31 mouse cellular contexts compared by ENCODE assay signal in the genomic region with DNA sequence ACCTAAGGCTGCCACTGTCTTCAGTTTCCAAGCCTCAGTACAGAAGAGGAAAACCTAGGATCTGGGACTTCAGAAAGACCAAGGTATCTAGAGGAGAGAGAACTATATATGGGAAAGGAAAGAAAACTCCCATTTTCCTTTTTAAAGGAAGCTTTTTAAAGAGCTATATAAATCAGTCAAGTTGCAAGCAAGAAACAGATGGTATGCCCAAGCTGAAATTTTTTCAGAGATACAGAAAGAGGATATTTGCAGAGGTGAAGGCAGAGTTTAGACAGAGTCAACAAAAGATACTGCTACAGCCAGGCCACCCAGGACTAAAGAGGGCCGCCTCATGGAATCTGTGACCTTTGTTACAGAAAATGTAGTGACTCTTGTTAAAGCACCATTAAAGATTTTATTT. TPM values are rescaled to one million over a fixed set of nuclear protein-coding genes. Genes with fewer than 3 reads are reported as not detected.
DNase-seq lines count a peak whose midpoint lies in the region; ATAC-seq and TF ChIP-seq lines count a peak whose summit lies in the region.
"Had no signal": no experiment of that assay in that cellular context is flagged by ENCODE, and none has a peak within 500 bp of the region (broad histone marks: within the 10 kb centered on the region; RNA-seq: fewer than 3 reads in every experiment).

No protein-coding gene starts in this region.

- H3K27me3 ChIP-seq in testis, adult 2 months (ENCODE audit: control insufficient read depth, insufficient read depth, low read length): no peaks in the 10 kb centered on the region
- no peaks in the 10 kb centered on the region for H3K27me3 ChIP-seq in hindbrain, embryonic 12.5 days
- H3K27me3 ChIP-seq: CH12.LX; embryonic facial prominence, embryonic 13.5 days; embryonic facial prominence, embryonic 15.5 days; forebrain, embryonic 12.5 days had no signal

- H3K4me1 ChIP-seq in testis, adult 2 months (ENCODE audit: control insufficient read depth, insufficient read depth, low read length): no peaks in the 10 kb centered on the region
- H3K4me1 ChIP-seq in hindbrain, embryonic 12.5 days: 0 out of 2 replicates have a peak, but pooled peaks cover 2% of the 10 kb centered on the region
- H3K4me1 ChIP-seq: embryonic facial prominence, embryonic 15.5 days; forebrain, embryonic 12.5 days had no signal

- DNase-seq in frontal cortex, postnatal 10 days (ENCODE audit: low spot score in 2 of 2): no peak
- no peak for DNase-seq in left cerebral cortex, adult 2 months (ENCODE audit: extremely low spot score in 1 of 2, low spot score in 2 of 2)
- no peak for DNase-seq in left cerebral cortex, adult 9 months (ENCODE audit: low spot score in 2 of 2)
- DNase-seq in testis, postnatal 14 days (ENCODE audit: low spot score): no peak
- DNase-seq: adrenal gland, adult 8-10 months; adrenal gland, postnatal 14 days; adrenal gland, postnatal 36 days; B cell, adult 2 months; cerebellum, adult 11 months; cerebellum, adult 18-20 months; cerebellum, adult 8-10 months; cerebellum, adult 9-11 months; cerebellum, postnatal 14 days; cerebellum, postnatal 36 days; embryo, embryonic 11 days had no signal

- TF ChIP-seq CTCF in left cerebral cortex, adult 2 months (IDR thresholded peaks at IDR 0.05): no peak
- no peak for TF ChIP-seq CTCF in testis, adult 2 months (IDR thresholded peaks at IDR 0.05; ENCODE audit: control insufficient read depth, insufficient read depth, insufficient replicate concordance, low read depth, low read length)

- H3K4me3 ChIP-seq in left cerebral cortex, adult 2 months: no peak overlapping the region
- H3K4me3 ChIP-seq in testis, adult 2 months (ENCODE audit: control insufficient read depth, low read depth, low read length): peak overlapping the region; percentile 47; the same call in 1 of the 2 replicates
- no peak overlapping the region for H3K4me3 ChIP-seq in hindbrain, embryonic 12.5 days
- H3K4me3 ChIP-seq: embryonic facial prominence, embryonic 13.5 days; embryonic facial prominence, embryonic 15.5 days; erythroblast, embryonic 14.5 days; forebrain, embryonic 10.5 days; forebrain, embryonic 12.5 days had no signal

- peak overlapping the region; percentile 48 for H3K27ac ChIP-seq in left cerebral cortex, adult 2 months
- H3K27ac ChIP-seq in testis, adult 2 months (ENCODE audit: control insufficient read depth, insufficient read depth, low read depth, low read length): no peak overlapping the region
- no peak overlapping the region for H3K27ac ChIP-seq in hindbrain, embryonic 12.5 days
- H3K27ac ChIP-seq: embryonic facial prominence, embryonic 13.5 days; embryonic facial prominence, embryonic 15.5 days; forebrain, embryonic 10.5 days; forebrain, embryonic 12.5 days had no signal

- intact Hi-C loops in left cerebral cortex, adult 2 months (cut with DNase I): loop anchor here (10.0 kb wide), 1 partner anchor 977 kb away; no protein-coding TSS in a partner anchor

- no peaks in the 10 kb centered on the region for H3K36me3 ChIP-seq in testis, adult 2 months (ENCODE audit: control insufficient read depth, insufficient read depth, low read length)
- no peaks in the 10 kb centered on the region for H3K36me3 ChIP-seq in hindbrain, embryonic 12.5 days
- H3K36me3 ChIP-seq: embryonic facial prominence, embryonic 13.5 days; embryonic facial prominence, embryonic 15.5 days; forebrain, embryonic 10.5 days; forebrain, embryonic 12.5 days; G1E had no signal

- no peak overlapping the region for H3K9ac ChIP-seq in hindbrain, embryonic 12.5 days
- H3K9ac ChIP-seq: embryonic facial prominence, embryonic 13.5 days; embryonic facial prominence, embryonic 15.5 days; forebrain, embryonic 12.5 days had no signal

- no peak for TF ChIP-seq POLR2A in testis, adult 2 months (IDR thresholded peaks at IDR 0.05; ENCODE audit: control insufficient read depth, low read depth, low read length)

- 78% methylated on average over 1 of the region's 1 CpGs for WGBS in hindbrain, embryonic 12.5 days

- H3K4me2 ChIP-seq in hindbrain, embryonic 12.5 days (replicated peaks): no peak overlapping the region
- H3K4me2 ChIP-seq: embryonic facial prominence, embryonic 13.5 days; embryonic facial prominence, embryonic 15.5 days; forebrain, embryonic 12.5 days had no signal

- peak; percentile 88 for ATAC-seq in frontal cortex, adult (ENCODE audit: low TSS enrichment)
- ATAC-seq in hindbrain, embryonic 12.5 days (ENCODE audit: low FRiP score): no peak
- ATAC-seq: activated CD4-positive, CD25-positive, alpha-beta regulatory T cell, adult 4 months; CD4-positive, CD25-positive, alpha-beta regulatory T cell, adult 4 months; forebrain, embryonic 14.5 days; Patski had no signal

- H3K9me3 ChIP-seq in hindbrain, embryonic 12.5 days (replicated peaks): no peaks in the 10 kb centered on the region
- H3K9me3 ChIP-seq: embryonic facial prominence, embryonic 13.5 days; embryonic facial prominence, embryonic 15.5 days; forebrain, embryonic 10.5 days; forebrain, embryonic 12.5 days; G1E had no signal

RNA-seq across cellular contexts. Expression of gene M1ap, which starts 15.0 kb away (rescaled TPM):
- total RNA-seq in left cerebral cortex, adult 2 months (2021): not detected
- polyA plus RNA-seq in testis, adult 2 months (2012; rRNA removed): 101 and 141 TPM in 2 replicates
- 0.20 and 1.1 TPM in 2 replicates for polyA plus RNA-seq in hindbrain, embryonic 12.5 days (2016; fragmentation: Nextera tagmentation; extraction: Ambion mirVana)
- total RNA-seq: adrenal gland, adult 18-20 months; adrenal gland, adult 8-10 months; adrenal gland, postnatal 14 days had no signal
- polyA plus RNA-seq: forebrain, embryonic 12.5 days; Patski had no signal

RNA-seq across cellular contexts. Expression of gene Sema4f, which starts 22.1 kb away (rescaled TPM):
- 10 to 100 TPM; 39.4 to 40.7 TPM for total RNA-seq in left cerebral cortex, adult 2 months (2021)
- polyA plus RNA-seq in testis, adult 2 months (2012; rRNA removed): 1.1 and 1.3 TPM in 2 replicates
- polyA plus RNA-seq in hindbrain, embryonic 12.5 days (2016; fragmentation: Nextera tagmentation; extraction: Ambion mirVana): 10.8 and 10.9 TPM in 2 replicates
- total RNA-seq: common myeloid progenitor, adult 5-6 weeks had no signal
- polyA plus RNA-seq: erythroblast, embryonic 14.5 days; G1E had no signal

Comparison
In these comparisons a context has a peak if more than half of its experiments do, and no peak if none do; other contexts are left out.
1. RNA of gene M1ap, which starts 15.0 kb away (polyA plus RNA-seq): 101 to 141 TPM in testis, adult 2 months; 0.20 to 1.1 TPM in hindbrain, embryonic 12.5 days; every median in the first group is over 10 times any median in the second.